Mouse (Mus musculus) heart, embryonic 16.5 days (tissue): ENCODE measurements at regions not wholly inside any gene's neighbourhood (a gene's known extent, or its start where the extent isn't known, plus 50 kb on each side); places are given as distances from the start of the nearest gene placed in this dataset.

Experiments
- ATAC-seq: fragments of 200-750 bp; cut with Nextera tagmentation; replicated peaks from 2 replicates; pipeline ENCODE4 v1.8.0; 2017; ENCODE audit warnings: moderate number of reproducible peaks; ENCODE audit not compliant: insufficient read depth, low FRiP score; ENCODE audit errors: extremely low read depth
- H3K27ac ChIP-seq: fragments of 300-500 bp; sonication (generic); 2 replicates; pipeline ENCODE4 v1.5.1; 2014; ENCODE audit warnings: mild to moderate bottlenecking, low read length, control low read depth, moderate library complexity
- H3K27me3 ChIP-seq: fragments of 300-500 bp; sonication (generic); 2 replicates; pipeline ENCODE4 v1.6.1; 2014; ENCODE audit warnings: low read length, mixed read lengths; ENCODE audit not compliant: control insufficient read depth, insufficient read depth
- H3K36me3 ChIP-seq: fragments of 300-500 bp; sonication (generic); 2 replicates; pipeline ENCODE4 v1.6.1; 2014; ENCODE audit not compliant: control insufficient read depth, insufficient read depth
- H3K4me1 ChIP-seq: fragments of 300-500 bp; sonication (generic); 2 replicates; pipeline ENCODE4 v1.6.1; 2014; ENCODE audit warnings: low read length, mixed read lengths; ENCODE audit not compliant: control insufficient read depth, insufficient read depth
- H3K4me2 ChIP-seq: fragments of 300-500 bp; sonication (generic); 2 replicates; pipeline ENCODE4 v1.6.1; 2014; ENCODE audit warnings: low read depth, mild to moderate bottlenecking, control low read depth, low read length
- H3K4me3 ChIP-seq: fragments of 300-500 bp; sonication (generic); 2 replicates; pipeline ENCODE4 v1.5.1; 2014; ENCODE audit warnings: mild to moderate bottlenecking, control low read depth, low read length
- H3K9ac ChIP-seq: fragments of 300-500 bp; sonication (generic); 2 replicates; pipeline ENCODE4 v1.6.1; 2014; ENCODE audit warnings: low read length, control low read depth
- H3K9me3 ChIP-seq: fragments of 300-500 bp; sonication (generic); replicated peaks from 2 replicates; pipeline ENCODE4 v1.6.1; 2016; ENCODE audit warnings: low read length; ENCODE audit not compliant: control insufficient read depth
- WGBS: fragments of 180-500 bp; shearing (Covaris S2); extraction: QIAGEN DNeasy Blood & Tissue Kit; methylation state at CpG from one replicate; pipeline ENCODE4 v1.1.7; 2014; 5-methylcytosine and 5-hydroxymethylcytosine counted together

DNA sequence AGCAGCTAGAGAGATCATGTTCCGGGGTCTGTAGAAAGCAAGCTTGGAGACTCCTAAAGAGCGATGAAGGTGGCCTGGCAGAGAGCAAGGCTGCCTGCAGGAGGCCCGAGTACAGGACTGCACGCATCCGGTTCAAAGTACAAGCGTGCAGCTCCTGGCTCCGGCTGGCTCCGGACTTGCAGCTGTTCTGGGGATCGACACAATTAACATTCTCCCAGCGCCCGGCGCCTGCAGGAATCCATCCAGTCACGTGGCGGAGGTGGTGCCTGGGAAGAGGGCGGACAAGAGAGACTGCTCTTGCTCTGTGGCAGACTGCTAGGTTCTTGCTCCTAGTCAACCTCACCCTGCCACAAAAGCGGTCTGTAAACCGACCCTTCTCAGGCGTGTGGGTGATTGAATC is 86.9 kb downstream of the Bdh1 start:
- Histone ChIP-seq H3K4me2 (peak overlapping the region; percentile 55), H3K4me3 (peak overlapping the region; percentile 11), H3K9me3 (no peaks in the 10 kb centered on the region), H3K36me3 (no peaks in the 10 kb centered on the region), H3K27me3 (no peaks in the 10 kb centered on the region), H3K4me1 (peaks cover 17% of the 10 kb centered on the region), H3K27ac (peak overlapping the region; percentile 85), H3K9ac (peak overlapping the region; percentile 58)
- WGBS, result 5% methylated on average over 18 of the region's 18 CpGs
- peak; percentile 89 for ATAC-seq

- Histone ChIP-seq H3K4me3 (no peak overlapping the region), H3K4me1 (peaks cover 17% of the 10 kb centered on the region), H3K27me3 (no peaks in the 10 kb centered on the region), H3K9ac (no peak overlapping the region), H3K9me3 (no peaks in the 10 kb centered on the region), H3K36me3 (no peaks in the 10 kb centered on the region), H3K27ac (no peak overlapping the region), H3K4me2 (no peak overlapping the region)
- no peak for ATAC-seq
- 70% methylated on average over 8 of the region's 8 CpGs for WGBS
Measured at GRCm38 (mm10) chr16:31510097-31510496, 88.0 kb downstream of the Bdh1 start.

DNA sequence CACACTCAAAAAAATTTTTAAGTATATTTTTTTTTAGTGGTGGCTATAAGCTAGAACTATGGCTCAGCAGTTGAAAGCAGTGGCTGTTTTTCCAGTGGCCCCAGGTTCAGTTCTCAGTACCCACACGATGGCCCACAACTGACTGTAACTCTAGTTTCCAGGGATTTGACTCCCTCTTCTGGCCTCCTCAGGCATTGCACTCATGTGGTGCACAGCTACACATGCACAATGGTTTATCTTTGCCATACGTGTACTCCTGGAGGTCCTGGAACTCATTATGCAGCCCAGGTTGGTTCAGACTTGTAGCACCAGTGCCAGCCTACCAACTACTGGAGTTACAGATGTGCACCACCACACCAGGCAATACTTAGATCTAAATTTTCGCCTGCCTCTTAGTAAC is 96.7 kb downstream of the Bdh1 start:
- no peak for ATAC-seq
- Histone ChIP-seq H3K4me3 (no peak overlapping the region), H3K9ac (no peak overlapping the region), H3K9me3 (no peaks in the 10 kb centered on the region), H3K27me3 (no peaks in the 10 kb centered on the region), H3K4me1 (no peaks in the 10 kb centered on the region), H3K27ac (no peak overlapping the region), H3K4me2 (no peak overlapping the region), H3K36me3 (no peaks in the 10 kb centered on the region)
- WGBS, result 88% methylated on average over 3 of the region's 3 CpGs

DNA sequence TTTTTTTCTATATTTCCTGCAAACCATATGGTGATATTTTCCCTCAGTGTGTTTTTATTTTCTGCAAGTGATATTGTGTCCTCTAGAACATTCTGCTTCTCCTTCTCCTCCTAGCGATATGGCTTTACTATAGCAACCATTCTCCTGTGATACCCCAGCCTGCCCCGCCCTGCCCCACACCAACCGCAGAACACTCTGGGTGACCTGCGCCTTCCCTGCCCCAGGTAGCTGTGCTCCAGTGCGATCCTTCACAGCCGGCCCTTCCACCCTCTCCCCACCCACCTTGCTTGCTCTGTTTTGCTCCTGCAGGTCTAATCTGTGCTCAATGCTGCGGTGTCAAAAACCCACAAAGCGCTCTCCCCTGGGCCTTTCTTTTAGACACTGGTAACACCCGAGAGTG is 98.0 kb downstream of the Bdh1 start:
- Histone ChIP-seq H3K4me3 (no peak overlapping the region), H3K36me3 (no peaks in the 10 kb centered on the region), H3K27me3 (no peaks in the 10 kb centered on the region), H3K9ac (no peak overlapping the region), H3K4me2 (no peak overlapping the region), H3K9me3 (no peaks in the 10 kb centered on the region), H3K4me1 (no peaks in the 10 kb centered on the region), H3K27ac (no peak overlapping the region)
- ATAC-seq, result no peak
- WGBS, result 74% methylated on average over 9 of the region's 9 CpGs

DNA sequence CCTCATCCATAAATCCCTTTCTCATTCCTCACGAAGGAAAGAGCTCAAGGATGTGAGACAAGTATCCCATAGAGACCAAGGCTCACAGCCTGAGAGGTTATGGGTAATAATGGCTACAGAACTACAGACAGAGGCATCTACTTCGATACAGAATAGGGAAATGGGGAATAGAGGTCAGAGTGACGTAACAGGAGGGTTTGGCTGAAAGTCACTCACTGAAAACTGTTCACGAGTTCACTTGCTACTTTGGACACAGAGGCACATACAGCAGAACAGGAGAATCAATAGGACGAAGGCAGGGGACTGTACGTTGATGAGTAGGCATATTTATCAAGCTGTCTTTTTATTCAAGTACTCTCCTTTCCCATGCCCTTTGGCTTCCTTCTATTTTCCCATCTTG is 99.7 kb downstream of the Bdh1 start:
- Histone ChIP-seq H3K4me2 (no peak overlapping the region), H3K4me1 (no peaks in the 10 kb centered on the region), H3K27me3 (no peaks in the 10 kb centered on the region), H3K4me3 (no peak overlapping the region), H3K9ac (no peak overlapping the region), H3K9me3 (no peaks in the 10 kb centered on the region), H3K27ac (no peak overlapping the region), H3K36me3 (no peaks in the 10 kb centered on the region)
- 70% methylated on average over 6 of the region's 6 CpGs for WGBS
- no peak for ATAC-seq

DNA sequence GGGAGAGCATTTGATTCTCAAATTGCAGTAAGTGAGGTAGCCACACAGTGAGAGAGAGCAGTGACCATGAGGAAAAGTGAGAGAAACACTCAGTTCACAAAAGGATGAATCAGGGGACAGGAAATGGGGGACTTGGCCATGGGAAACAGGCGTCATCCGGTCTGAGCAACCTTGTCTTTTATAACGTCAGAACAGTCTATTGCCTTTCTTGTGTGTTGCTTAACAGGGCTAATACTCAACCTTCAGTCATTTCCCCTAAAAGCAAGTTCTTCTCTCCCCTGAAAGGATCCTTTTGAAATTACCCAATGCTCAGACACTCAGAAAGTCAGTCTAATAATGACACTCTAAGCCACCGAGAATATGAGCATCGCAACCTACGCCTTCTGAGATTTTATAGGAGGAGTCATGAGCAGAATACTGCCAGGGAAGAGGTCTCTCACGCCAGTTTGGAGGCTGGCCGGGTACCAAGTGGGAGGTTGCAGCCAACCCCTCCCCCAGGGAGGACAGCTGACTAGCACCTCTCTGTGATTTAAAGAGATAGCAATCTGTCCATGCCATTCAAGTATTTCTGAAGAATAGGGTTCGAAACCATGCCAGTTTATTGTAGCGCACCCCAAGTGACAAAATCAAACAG is 104.7 kb downstream of the Bdh1 start:
- 67% methylated on average over 10 of the region's 10 CpGs for WGBS
- ATAC-seq, result no peak

GRCm38 (mm10) chr16:31528596-31529283 is 106.7 kb downstream of the Bdh1 start:
- Histone ChIP-seq H3K36me3 (no peaks in the 10 kb centered on the region), H3K9ac (no peak overlapping the region), H3K4me3 (no peak overlapping the region), H3K27me3 (no peaks in the 10 kb centered on the region), H3K9me3 (no peaks in the 10 kb centered on the region), H3K4me1 (peaks cover 7% of the 10 kb centered on the region; the same call in 1 of the 2 replicates), H3K4me2 (no peak overlapping the region), H3K27ac (no peak overlapping the region)
- 63% methylated on average over 11 of the region's 11 CpGs for WGBS
- ATAC-seq, result no peak

More for the DNA sequence above, 104.7 kb downstream of the Bdh1 start:
- Histone ChIP-seq H3K27ac (no peak overlapping the region), H3K9me3 (no peaks in the 10 kb centered on the region), H3K4me3 (no peak overlapping the region), H3K4me2 (no peak overlapping the region), H3K36me3 (no peaks in the 10 kb centered on the region), H3K27me3 (no peaks in the 10 kb centered on the region), H3K4me1 (no peaks in the 10 kb centered on the region), H3K9ac (no peak overlapping the region)

DNA sequence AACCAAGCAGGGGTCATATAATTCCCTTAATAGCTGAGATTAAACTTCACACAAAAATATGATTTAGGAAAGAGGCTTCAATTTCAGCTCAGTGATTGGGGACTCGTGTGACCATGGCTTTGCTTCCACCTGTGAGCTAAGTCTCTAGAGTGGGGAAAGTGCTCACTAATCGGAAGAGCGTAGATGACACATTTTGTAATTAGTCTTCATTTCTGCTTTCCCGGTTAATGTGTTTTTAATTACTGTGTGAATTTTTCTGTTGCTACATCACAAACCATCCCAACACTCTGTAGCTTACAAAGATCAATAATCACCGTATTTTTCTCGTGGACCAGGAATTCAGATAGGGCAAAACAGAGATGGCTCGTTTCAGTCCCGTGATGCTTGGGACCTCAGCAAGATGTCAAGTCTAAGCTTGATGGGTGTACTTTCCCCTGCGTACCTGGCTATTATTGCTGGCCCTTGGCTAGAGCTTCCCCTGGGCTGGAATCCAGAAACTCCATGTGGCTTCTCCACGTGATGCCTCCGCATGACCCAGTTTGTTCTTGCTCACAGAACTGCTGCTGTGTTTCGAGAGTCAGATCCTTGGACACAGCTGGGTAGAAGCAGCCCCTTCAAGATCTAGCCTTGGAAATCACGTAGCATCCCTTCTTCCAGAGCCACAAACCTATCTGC is 107.3 kb downstream of the Bdh1 start:
- Histone ChIP-seq H3K4me2 (no peak overlapping the region), H3K9ac (no peak overlapping the region), H3K9me3 (no peaks in the 10 kb centered on the region), H3K4me3 (no peak overlapping the region), H3K36me3 (no peaks in the 10 kb centered on the region), H3K27ac (no peak overlapping the region), H3K4me1 (peaks cover 7% of the 10 kb centered on the region; the same call in 1 of the 2 replicates), H3K27me3 (no peaks in the 10 kb centered on the region)
- 79% methylated on average over 13 of the region's 13 CpGs for WGBS
- ATAC-seq, result no peak

GRCm38 (mm10) chr16:31530090-31530489 is 108.0 kb downstream of the Bdh1 start:
- no peak overlapping the region for H3K9ac ChIP-seq
- no peaks in the 10 kb centered on the region for H3K27me3 ChIP-seq
- H3K4me1 ChIP-seq, result peaks cover 7% of the 10 kb centered on the region; the same call in 1 of the 2 replicates
- H3K4me3 ChIP-seq, result no peak overlapping the region
- no peaks in the 10 kb centered on the region for H3K9me3 ChIP-seq
- no peaks in the 10 kb centered on the region for H3K36me3 ChIP-seq
- no peak overlapping the region for H3K27ac ChIP-seq
- ATAC-seq, result no peak
- no peak overlapping the region for H3K4me2 ChIP-seq
- WGBS, result 73% methylated on average over 8 of the region's 8 CpGs
